Mouse (Mus musculus) adrenal gland, postnatal 4 days (tissue): ENCODE measurements around the gene Tenm3. TPM values are rescaled to one million over a fixed set of nuclear protein-coding genes. Genes with fewer than 3 reads are reported as not detected.
"Not testable (repeated sequence)": the region's sequence is repeated elsewhere in the genome, so short reads cannot be mapped to it uniquely, and the experiment has no call there.

ENCODE experiments used
- DNase-seq, 2 experiments: peaks; one replicate each; pipeline ENCODE4 v3.0.0; 2021 to 2022; ENCODE audit warnings: low spot score in 2 of 2, mixed read lengths in 2 of 2
- total RNA-seq, 2 experiments: library from RNA; stranded (reverse); gene quantifications; 2 replicates each; pipeline ENCODE4 v1.2.3; 2021

Gene Tenm3
- total RNA-seq, 2 experiments from 2014 or later = 34.8 to 38.3 TPM

DNA sequence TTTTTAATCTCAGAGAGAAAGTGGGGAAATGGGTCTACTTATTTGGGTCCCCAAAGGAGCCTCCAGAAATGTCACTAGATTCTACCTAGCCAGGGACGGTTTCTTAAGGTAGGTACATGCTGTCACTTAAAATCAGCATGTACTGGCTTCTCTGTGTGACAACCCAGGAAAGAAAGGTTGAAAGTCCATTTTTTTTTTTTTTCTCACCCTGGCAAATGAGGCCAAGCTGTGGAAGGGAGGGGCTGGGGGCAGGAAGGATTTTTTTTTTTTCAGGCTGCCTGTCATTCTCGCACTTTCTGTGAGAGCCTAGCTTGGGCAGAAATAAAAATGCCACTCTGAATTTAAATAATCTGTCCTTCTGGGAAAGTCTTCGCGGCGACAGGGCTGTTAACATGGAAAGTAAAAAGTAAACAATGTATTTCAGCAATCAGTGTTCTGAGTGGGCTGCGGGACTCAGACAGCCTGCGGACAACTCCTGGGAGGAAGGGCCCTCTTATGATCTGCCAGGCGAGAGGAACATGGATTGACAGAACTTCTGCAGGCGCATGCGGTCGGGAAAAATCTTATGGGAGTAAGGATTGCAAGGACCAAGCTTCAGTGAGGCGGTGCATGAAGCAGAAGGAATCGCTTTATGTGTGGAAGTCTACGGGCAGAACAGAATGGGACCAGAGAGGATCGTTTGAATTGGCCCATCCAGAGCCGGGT lies 621.9 kb downstream of the Tenm3 start:
- no peak for DNase-seq

- no peak for DNase-seq
Observed at GRCm38 (mm10) chr8:48221304-48221703, 622.4 kb downstream of the Tenm3 start.

DNA sequence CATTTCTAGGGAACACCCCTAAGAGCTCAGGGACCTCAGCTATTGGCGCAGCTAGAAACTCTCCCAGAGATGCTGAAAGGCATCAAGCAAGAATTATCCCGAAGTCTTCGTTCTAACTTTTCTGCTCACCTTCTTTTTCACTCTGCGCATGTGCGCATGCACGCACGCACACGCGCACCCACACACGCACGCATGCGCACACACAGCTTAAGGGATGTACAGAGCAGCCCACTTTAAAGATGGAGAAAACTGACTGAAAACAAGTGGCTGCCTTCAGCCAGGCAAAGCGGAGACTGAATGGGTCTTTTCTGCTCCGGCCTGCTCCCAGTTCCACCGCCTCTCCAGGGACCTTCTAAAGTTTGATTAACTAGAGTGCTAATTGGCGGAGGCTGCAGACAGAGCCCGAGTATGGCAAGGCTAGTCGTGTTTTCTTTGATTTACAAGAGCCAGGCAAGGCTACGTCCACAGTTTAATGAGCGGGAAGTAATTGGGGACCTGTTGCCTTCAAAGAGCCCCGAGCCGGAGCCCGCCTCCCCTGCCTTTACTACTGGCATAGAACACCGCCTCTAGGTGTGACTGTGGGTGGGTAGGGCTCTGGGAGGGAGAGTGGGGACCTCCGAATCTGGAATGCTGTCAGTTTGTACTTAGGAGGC lies 623.1 kb downstream of the Tenm3 start:
- no peak for DNase-seq

- DNase-seq = no peak
Observed at GRCm38 (mm10) chr8:48215071-48215501, 628.7 kb downstream of the Tenm3 start.

DNA sequence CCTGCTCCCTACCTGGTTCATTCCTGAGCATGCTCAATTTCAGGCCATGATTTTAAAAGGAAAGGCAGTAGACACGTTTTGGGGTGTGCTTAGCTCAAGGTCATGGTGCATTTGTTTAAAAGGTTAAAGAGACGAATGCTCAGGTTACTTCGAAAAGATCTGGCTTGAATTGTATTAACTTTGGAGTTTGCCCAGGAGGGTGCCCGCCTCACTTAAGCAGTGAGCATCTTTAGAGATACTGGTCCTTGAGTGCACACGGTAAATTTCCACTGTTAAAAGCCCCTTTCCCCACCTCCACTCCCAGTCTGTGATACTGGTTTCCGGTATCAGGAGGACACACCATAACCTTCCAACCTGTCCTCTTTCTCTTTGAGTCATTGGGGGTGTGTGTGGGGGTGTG lies 629.4 kb downstream of the Tenm3 start:
- DNase-seq = no peak

- DNase-seq = no peak
Observed at GRCm38 (mm10) chr8:48211931-48212330, 631.8 kb downstream of the Tenm3 start.

DNA sequence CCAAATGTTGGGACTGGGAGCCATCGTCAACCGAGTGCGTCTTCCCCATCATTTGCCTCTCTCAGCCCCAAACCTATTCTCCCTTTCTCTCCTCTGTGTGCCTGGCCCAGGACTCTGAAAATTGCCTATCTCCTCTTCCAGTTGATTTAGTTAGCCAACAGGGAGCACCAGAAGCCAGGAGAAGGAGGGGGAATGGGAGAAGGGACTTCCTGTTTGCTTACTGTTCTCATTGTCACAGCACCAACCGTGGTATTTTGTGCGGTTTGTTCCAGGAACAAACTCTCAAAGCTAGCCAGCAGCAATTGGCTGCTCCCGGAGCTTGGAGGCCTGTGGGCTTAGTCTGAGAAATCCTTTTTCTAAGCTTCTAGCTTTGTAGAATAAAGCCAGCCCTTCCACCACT lies 636.2 kb downstream of the Tenm3 start:
- no peak for DNase-seq

DNA sequence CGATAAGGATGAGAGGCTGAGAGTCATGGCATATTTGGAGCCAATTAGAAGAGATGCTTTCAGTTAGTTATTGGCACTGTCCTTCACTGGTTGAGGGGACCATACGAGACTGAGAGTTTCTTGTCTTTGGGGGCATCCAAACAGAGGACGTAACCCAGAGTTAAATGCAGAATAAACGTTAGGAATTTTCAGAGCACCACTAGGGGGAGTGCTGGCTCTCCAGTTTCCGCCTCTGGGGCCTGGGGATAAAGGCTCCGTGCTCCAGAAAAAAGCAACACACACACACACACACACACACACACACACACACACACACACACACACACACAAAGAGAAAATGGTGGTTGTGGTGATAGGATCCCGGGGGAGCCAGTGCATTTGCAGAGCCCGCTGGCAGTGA lies 636.8 kb downstream of the Tenm3 start:
- DNase-seq = no peak

GRCm38 (mm10) chr8:48204838-48205345 lies 638.9 kb downstream of the Tenm3 start:
- no peak for DNase-seq

DNA sequence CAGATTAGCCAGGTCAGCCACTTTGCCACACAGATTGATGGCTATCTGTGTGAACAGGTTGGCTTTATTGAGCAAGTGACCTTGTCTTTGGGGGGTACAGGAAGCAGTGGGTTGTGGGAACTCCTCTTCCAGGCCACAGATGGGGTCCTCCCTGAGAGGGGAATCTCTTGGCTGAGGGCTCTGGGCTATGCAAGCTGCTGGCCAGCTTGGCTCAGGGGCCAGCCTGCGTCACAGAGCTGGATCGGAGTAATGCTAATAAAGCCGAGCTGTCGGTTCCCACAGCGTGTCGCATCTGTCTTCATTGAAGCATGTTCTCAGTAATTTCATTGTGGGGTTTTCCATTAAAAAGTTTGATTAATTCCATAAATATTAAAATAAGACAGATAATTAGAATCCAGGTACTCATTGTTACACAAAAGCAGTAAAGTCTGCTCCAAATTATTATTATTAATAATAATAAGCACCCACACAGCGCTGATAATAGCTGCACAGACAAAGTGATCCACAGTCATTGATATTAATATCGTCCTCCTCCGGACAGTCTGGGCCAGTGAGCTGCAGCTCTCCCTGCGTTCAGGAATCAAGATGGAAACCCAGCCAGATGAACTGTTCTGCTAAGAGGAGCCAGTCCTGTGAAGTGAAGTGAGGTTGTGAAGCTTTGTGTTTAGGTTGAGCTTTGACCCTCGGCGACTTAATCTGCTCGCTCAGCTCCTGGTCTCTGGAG lies 639.5 kb downstream of the Tenm3 start:
- DNase-seq = no peak

- DNase-seq = no peak
Observed at GRCm38 (mm10) chr8:48203611-48204010, 640.1 kb downstream of the Tenm3 start.

DNA sequence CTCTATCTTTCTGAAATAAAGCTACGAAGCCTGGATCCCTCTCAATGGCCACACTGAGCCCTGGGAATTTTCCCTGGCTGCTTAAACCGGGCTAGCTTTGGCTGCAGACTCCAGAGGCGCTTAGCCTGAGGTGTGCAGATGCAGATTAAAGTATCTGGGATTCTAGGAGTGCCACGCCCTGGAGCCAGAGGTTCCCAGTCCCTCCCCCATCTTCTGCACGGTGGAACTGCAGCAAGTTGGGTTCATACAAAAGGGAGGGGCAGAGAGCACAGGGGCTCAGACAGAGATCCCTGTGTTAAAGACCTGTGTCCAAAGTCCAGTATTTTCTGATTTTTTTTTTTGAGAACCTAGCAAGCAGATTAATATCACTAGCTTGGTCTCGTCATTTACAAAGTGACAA lies 640.6 kb downstream of the Tenm3 start:
- no peak for DNase-seq

DNA sequence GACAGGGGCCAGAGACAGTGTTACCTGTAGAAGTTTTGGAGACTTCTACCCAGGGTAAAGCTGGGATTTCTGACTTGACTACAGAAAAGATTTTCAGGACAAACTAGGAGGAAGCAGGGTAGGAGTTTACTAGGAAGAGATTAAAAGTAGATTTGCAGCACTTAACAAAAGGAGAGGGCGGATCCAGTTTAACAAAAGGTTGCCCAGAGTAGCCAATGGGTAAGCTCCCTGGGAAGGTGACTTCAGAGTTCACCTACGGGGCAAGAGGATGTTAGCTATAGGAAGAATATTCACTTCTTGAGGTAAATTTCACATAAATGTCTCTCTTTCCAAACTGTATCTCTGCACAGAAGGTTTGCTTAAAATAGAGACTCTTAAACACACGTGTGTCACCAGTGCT lies 641.1 kb downstream of the Tenm3 start:
- no peak for DNase-seq

- DNase-seq = no peak
Observed at GRCm38 (mm10) chr8:48199171-48199570, 644.6 kb downstream of the Tenm3 start.

DNA sequence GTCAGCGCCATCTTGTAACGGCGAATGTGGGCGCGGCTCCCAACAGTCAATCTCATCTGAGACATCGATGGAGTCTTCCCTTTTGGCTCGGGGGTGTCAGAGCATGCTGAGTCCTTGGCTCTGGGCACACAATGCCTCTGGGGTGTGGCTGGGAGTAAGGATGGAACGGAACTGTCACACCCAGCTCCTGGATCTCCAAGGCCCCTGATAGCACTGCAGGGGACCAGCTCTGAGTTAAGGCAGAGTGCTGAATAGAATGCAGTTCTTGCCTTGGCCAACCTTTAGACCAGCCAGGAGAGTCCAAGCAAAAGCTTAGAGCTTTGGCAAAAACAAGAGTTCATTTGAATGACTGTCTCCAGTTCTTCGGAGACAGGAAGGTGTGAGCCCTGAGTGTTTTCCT lies 647.8 kb downstream of the Tenm3 start:
- no peak for DNase-seq

GRCm38 (mm10) chr8:48188586-48188985 lies 655.2 kb downstream of the Tenm3 start:
- no peak for DNase-seq

GRCm38 (mm10) chr8:48183758-48184157 lies 660.0 kb downstream of the Tenm3 start:
- DNase-seq = no peak

GRCm38 (mm10) chr8:48181000-48181399 lies 662.8 kb downstream of the Tenm3 start:
- DNase-seq = no peak

DNA sequence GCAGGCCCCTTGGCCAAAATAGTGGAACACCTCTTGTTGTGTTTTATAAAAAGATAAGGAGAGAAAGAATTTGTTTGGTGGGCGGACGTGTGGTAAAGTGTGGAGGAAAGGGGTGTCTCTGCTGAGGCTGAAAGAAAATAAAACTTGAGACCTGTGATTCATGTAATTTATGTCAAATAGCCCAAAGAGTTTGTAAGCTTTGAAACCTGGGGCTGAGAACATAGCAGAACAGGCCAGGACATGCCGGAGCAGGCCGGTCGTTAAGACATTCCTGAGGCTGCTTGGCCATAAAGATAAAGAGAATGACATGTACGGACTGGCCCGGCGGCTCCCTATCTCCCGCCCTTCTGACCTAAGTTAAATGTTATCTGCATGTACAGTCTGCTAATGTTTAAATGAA lies 663.6 kb downstream of the Tenm3 start:
- DNase-seq = not testable (repeated sequence)

- DNase-seq = no peak
Observed at GRCm38 (mm10) chr8:48178993-48179392, 664.8 kb downstream of the Tenm3 start.

DNA sequence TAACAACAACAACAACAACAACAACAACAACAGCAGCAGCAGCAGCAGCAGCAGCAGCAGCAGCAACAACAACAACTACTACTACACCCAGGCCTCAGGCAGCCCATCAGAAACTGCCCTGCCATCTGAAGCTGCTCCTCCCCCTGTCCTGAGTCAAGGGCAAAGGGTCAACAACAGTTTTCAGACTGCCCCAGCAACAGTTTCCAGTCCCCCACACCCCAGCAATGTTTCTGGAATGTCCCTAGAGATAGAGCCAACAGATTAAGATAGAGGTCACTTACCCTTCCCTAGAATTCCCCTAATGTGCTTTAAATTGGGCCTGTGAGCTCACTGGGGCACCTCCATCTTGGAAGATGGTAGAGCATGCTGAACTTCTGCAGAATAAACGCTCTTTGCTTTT lies 665.9 kb downstream of the Tenm3 start:
- DNase-seq = no peak
